Mouse (Mus musculus) brain, embryonic 14.5 days (tissue): ENCODE measurements around the gene Dock8. TPM values are rescaled to one million over a fixed set of nuclear protein-coding genes. Genes with fewer than 3 reads are reported as not detected.
A peak's percentile ranks its signal among the peaks of the same experiment; 100 is the strongest.

Experiments used
- DNase-seq: peaks from one replicate; pipeline ENCODE4 v3.0.0-alpha.2; 2011; ENCODE audit warnings: low read depth
- CTCF ChIP-seq: fragments of 200-500 bp; IDR thresholded peaks from 2 replicates; pipeline ENCODE4 v1.5.1; 2012; ENCODE audit warnings: inconsistent platforms, mild to moderate bottlenecking, moderate library complexity, borderline replicate concordance; ENCODE audit not compliant: insufficient read depth, insufficient read length; ENCODE audit errors: extremely low read depth
- POLR2A ChIP-seq: fragments of 200-500 bp; IDR thresholded peaks from 2 replicates; pipeline ENCODE4 v1.6.1; 2012; ENCODE audit warnings: mild to moderate bottlenecking, inconsistent platforms, borderline replicate concordance; ENCODE audit not compliant: poor library complexity, insufficient read depth, insufficient read length, severe bottlenecking; ENCODE audit errors: extremely low read depth
- polyA plus RNA-seq: library from polyadenylated mRNA; depleted of rRNA; stranded (reverse); fragments of >200 nt; gene quantifications from 2 replicates; pipeline ENCODE4 v1.2.3, GENCODE M21; 2012

Gene Dock8
- polyA plus RNA-seq, 1 experiment: 1.2 TPM

DNA sequence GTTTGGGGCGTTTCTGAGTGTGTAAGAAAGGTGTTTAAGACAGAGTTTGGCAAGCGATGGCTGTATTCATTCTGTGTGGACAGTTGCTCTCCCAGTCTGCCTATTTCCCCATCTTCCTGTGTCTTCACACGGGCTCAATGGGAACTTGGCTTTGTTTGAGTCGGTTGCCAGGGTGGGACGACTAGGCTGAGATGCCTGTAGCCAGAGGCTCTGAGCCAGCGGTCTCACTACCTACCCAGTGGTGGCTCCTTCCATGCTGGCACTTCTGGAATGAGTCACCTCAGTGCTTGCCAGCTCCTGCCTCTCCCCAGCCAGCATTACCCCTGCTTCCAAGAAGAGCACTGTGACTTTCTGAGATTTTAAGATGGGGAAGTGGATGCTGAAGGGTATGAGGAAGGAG is 75.4 kb downstream of the Dock8 start:
- no peak for DNase-seq
- TF ChIP-seq CTCF: no peak
- no peak for TF ChIP-seq POLR2A

DNA sequence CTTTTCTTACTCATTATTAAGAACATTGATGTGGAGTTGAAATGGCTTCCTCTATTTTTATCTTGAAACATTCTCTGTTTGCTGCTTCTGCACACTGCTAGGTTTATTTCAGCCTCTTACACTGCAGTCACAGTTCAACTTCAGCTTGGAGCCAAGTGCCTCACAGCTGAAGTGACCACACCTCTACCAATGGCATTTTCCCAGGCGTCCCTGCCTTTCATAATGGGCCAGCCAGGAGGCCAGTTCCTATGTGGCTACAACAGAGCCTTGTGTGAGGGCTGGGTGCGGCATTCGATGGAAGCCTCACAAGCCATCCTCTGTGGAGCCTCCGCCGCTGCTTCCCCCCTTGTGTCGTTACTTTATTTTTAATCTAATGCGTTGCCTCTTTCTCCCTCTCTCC is 78.3 kb downstream of the Dock8 start:
- TF ChIP-seq POLR2A (no peak), CTCF (no peak)
- no peak for DNase-seq

DNA sequence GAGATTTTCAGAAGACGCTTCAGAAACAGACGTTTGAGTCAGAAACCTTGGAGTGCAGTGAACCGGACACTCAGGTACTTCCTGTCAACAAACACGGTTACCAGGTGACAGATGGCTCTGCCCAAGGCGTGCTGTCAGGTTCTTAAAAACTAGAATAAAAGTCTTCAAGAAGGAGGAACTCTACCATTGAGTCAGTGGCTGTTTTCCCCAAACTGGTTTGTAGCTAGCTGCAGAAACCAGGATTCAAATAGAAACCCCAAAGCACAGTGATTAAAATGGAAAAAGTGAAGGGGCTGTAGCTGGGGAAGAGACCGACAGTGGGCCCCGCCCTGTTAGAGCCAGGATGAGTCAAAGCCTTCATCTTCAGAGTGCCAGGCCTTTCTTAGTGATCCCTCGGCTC is 78.8 kb downstream of the Dock8 start:
- TF ChIP-seq CTCF (no peak), POLR2A (no peak)

DNA sequence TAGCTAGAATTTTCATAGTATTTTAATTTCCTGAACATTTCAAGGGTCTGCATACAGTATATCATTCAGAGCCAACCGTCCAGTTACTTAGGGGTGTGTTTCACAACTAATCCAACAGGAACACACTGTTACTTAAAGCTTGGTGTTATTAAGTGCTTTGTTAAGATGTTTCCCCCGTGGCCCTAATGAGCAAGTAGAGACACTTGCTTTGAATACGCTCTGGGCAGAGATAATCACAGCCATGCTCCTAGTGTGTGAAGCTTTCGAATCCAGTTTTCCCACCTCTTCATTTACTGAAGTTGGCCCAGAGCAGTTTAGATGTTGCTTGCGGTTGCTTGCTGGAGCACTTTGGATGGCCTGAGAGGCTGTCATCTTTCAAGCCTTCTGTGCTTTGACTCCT is 80.8 kb downstream of the Dock8 start:
- DNase-seq: no peak
- TF ChIP-seq POLR2A: no peak
- no peak for TF ChIP-seq CTCF

More for the DNA sequence above, 78.8 kb downstream of the Dock8 start:
- no peak for DNase-seq

DNA sequence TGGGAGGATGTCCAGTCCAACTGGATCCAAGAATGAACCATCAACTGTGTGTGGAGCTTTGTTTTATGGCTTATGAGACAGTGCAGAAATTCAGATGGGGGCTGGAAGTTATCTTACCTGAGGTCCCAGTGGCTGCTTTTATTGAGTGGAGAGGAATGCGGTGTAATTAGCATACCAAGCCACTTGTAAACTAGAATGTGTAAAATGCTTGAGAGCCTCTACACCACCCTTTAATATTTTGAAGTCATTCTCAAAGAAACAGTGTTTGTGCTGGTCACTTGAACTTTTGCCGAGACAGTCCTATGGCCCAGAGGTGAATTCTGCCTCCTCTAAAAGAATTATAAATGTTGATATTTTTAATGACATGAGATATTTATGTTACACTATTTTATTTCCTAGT is 83.5 kb downstream of the Dock8 start:
- no peak for DNase-seq
- TF ChIP-seq POLR2A (no peak), CTCF (no peak)

GRCm38 (mm10) chr19:25087181-25087580 is 87.8 kb downstream of the Dock8 start:
- DNase-seq: no peak
- TF ChIP-seq CTCF: no peak
- TF ChIP-seq POLR2A: no peak

DNA sequence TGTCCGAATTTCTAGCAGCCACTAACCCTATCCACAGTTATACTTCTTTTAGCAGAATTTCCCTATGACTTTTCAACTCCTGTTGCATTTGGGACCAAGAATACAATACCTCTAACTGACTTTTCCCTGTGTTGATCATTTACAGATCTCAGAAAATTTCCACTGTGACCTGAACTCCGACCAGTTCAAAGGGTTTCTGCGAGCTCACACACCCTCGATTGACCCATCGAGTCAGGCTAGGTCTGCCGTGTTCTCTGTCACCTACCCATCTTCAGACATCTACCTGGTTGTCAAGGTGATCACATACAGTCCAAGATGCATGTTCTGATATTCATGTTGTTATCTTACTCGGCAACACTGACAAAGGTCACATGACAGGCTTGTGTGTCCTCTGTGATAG is 90.4 kb downstream of the Dock8 start:
- no peak for DNase-seq
- TF ChIP-seq CTCF (no peak), POLR2A (no peak)

DNA sequence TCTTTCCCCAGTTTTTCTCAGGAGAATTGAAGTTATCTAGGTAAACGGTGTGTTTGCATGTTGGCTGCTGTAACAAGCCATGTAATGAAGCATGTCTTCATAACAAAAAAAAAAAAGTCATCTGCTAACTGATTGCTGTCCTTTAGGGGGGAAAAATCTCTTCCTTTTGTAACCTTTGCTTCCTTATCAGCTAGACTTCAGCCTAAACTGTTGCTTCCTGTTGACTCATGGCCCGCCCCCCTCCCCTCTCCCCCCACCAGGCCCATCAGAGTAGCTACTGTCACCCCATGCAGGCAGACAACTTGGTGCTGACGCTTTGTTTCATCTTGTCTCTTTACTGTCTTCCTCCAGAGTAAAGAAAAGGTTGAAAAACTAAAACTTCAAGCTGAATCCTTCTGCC is 95.8 kb downstream of the Dock8 start:
- DNase-seq: no peak
- TF ChIP-seq CTCF: no peak
- no peak for TF ChIP-seq POLR2A

DNA sequence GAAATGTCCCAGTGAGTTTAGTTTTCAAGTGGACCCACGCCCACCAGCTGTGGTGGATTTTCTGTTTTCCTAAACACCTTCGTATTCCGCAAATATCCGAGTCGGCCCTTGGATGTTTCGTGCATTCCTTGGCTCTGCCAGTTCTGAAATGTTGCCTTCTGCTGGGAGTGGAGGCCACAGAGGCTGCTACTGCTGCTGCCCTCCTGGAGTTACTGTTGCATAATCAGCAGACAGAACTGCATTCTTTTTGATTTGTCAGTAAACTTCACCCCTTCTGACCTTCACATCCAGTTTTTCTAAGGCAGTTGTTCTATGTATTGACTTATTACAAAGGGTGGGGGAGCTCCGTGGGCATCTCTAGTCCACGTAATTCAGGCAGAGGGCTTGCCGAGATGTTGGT is 97.0 kb downstream of the Dock8 start:
- TF ChIP-seq CTCF: no peak
- DNase-seq: no peak

DNA sequence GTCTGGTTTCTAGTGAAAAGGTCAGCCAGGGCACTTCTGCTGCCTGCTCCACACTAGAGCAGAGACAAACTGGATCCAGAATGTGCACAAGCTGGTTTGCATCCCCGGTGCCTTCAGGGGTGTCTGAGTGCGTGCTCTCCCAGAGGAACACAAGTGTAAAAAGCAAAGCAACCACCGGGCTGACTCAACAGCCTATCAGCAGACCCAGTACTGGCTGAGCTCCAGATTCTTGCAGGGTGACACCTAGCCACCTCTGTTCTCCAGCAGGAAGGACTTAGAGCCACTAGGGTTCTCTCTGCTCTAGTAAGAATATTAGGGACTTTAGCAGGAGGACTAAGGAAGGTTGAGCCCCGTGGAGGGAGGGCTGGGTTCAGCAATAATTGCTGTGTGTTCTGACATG is 97.7 kb downstream of the Dock8 start:
- TF ChIP-seq CTCF (no peak), POLR2A (no peak)
- DNase-seq: no peak

- no peak for DNase-seq
- TF ChIP-seq CTCF (no peak), POLR2A (no peak)
These were observed 98.2 kb downstream of the Dock8 start for GRCm38 (mm10) chr19:25097506-25097905.

- TF ChIP-seq POLR2A (no peak), CTCF (no peak)
- DNase-seq: no peak
These were observed 98.6 kb downstream of the Dock8 start for GRCm38 (mm10) chr19:25097951-25098350.

DNA sequence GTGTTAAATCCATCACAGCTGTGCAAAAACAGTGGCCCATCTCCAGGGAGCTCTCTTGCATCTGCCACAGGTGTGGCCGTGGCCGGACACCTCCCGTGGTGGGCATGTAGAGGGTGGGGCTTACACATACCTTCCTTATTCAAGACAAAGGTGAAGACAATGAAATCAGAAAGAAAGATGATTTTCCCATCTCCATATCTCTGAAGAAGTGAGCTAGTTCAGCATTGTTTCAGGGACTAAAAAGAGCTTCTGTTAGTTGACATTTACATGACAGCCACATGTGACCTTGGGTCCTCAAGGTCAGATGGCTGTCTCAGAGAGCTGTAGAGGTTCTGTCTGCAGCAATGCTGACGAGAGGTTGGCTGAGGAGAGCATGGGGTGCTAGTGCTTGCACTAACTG is 99.6 kb downstream of the Dock8 start:
- DNase-seq: no peak
- TF ChIP-seq POLR2A (no peak), CTCF (no peak)

DNA sequence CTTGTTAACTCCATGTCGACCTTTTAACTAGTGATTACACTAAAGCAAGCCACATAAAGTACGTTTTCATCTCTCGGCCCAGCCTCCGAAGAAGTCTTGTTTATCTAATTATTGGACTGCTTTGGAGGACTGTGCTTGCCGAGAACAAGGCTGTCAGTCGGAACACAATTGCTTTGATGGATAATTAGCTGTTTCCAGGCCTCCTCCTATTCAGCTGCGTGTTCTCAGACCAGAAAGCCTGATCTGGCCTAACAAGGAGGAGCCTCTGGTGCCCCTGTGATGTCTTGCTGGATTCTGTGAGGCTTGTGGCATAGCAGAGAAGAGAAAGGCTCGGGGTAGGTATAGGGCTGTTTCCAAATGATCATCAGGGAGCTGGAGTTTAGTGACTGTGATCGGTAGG is 106.3 kb downstream of the Dock8 start:
- TF ChIP-seq CTCF (no peak), POLR2A (no peak)
- peak; percentile 66 for DNase-seq
